Mouse (Mus musculus): ENCODE measurements around the gene Fgf7. TPM values are rescaled to one million over a fixed set of nuclear protein-coding genes. Genes with fewer than 3 reads are reported as not detected.

Fgf7 gene
- total RNA-seq, 2 experiments from 2014 or later = not detected

DNA sequence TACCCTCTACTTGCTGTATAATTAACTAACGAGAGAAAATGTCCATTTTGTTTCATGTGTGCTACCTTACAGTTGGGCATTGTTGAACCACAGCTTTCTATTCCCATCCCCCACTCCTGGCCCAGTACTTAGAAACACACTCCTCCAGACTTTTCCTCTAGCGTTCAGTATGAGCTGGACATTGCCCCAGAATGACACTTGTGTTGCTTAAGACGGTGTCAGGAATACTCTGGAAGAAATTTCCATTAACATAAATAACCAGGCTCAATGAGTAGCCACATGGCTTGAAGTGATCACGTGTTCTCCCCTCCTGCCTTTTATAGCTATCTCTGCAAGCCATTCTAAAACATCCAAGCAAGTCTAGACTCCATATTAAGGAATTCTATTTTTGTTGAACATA, 26.1 kb downstream of the Fgf7 start:
- ATAC-seq (replicated peaks; ENCODE audit: poor library complexity) = no peak

DNA sequence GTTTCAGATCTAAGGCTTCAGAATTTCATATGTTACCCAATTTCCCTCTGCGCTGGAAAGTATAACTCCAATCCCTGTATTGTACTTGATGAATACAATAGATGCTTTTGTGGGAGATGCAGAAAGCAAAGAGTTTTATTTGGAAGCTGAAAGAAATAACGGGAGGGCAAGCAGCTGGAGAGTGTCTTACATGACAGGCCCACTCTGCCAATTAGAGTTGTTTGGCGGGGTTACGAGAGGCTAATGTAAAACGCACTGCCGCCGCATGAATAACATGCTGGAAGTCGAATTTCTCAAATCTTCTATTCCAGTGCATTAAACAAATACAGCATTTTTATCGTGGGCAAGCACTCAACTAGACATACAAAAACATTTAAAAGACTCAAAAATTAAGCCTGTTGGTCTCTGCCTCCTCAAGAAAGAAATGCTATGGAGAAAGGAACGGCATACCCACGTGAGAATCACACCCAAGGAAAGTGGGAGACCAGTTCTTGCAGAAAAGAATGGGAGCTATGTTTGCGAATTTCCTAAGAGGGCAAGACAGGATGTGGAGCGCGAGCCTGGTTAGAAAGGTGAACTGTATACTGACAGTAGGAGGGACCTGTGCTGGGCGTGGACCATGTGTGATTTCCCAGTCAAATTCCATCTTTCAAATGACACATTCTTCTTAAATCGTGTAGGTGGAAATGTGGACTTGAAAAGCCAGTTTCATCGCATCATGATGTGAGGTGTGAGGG, 26.7 kb downstream of the Fgf7 start:
- no peak for ATAC-seq (replicated peaks; ENCODE audit: poor library complexity)

DNA sequence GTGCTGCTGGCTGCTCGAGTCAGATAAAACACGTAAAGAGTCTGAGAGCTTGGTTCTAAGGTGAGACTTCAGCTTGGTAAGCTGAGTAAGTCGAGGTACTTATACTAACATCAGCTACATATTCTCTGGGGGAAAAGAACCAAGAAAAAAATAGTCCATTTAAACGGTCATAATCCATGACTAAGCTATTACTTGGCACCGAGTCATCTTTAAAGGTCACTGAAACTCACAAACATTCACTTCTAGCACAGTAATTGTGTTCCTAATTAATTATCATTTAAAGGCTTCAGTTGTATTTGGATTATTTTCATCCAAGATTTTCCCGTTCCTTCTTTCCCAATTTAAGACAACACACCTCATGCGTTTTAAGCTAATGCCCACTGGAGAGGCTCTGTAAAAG, 28.4 kb downstream of the Fgf7 start:
- ATAC-seq (replicated peaks; ENCODE audit: poor library complexity) = no peak

DNA sequence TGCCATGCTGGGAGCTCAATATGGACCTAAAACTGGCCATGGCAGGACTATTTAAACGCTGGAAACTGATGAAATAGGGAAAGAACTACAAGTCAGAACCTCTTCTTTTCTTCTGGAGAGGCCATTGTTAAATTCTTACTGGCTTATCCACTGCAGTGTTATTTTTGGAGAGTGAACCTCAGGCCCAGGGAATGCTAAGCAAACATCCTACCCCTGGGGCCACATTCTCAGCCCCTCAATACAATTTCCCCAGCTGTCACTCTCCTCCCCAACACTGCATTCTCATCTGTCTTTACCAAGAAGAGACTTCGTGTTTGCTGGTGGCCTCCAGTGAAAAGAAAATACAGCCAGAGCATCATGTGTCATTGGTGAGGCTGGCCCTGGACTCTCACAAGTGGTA, 30.4 kb downstream of the Fgf7 start:
- no peak for ATAC-seq (replicated peaks; ENCODE audit: poor library complexity)

DNA sequence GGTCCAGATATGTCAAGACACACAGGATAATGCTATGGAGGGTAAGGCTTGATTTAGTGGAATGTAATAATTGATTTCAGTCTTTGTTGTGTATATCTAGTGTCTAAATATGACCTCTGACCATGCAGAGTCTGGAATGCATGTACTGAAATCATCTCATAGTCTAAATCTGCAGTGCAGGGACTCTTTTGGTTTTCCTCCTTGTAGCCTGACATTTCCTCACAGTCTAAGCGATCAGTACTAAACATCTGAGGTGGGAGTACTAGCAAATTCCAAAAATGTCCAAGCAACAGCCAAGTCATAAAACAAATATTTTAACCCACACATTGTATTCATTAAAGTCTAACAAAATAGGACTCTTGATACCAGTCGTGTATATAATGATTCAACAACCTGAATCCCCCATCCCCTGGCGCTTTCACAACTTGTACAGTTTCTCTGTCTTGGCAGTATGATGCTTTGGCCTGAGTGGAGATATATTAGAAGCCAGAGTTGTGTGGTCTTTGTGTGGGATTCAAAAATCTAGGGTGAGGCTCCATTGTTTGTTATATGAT, 30.9 kb downstream of the Fgf7 start:
- ATAC-seq (replicated peaks; ENCODE audit: poor library complexity) = no peak

DNA sequence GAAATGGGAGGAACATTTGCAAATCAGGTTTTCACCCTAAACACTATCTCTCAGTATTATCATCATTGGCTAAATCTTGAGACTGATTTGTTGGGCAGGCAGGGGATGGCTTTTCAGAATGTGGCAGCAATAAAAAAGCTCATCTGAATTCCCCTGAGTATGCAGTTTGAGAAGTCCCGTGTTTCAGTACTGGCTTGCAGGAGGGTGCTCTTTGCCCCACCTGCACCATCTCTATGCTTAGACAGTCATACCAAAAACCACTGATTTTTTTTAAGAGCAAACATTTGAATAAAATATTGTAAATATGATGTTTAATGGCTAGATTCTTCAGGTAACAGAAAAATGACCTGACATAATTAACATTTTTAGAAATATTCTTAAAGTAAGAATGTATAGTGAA, 35.3 kb downstream of the Fgf7 start:
- ATAC-seq (replicated peaks; ENCODE audit: poor library complexity) = no peak

DNA sequence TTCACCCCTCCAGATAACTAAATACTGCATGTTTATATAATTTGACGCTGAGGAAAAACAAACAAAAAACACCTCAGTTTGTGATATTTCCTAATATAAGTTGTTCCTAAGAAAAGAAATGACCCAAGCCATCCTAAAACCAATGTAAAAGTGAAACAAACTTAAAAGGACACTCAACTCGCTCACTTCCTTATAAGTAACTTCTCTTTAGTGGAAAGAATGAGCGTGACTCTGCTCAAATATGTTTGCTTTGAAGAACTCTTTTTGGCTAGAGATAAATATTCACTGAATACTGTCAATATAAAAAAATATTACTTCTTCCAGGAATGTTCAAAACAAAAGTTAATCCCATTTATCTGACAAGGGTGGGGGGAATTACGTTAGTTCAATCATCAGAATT, 39.3 kb downstream of the Fgf7 start:
- ATAC-seq (replicated peaks; ENCODE audit: poor library complexity) = 0 out of 2 replicates have a peak, but pooled peaks have one; percentile 37

DNA sequence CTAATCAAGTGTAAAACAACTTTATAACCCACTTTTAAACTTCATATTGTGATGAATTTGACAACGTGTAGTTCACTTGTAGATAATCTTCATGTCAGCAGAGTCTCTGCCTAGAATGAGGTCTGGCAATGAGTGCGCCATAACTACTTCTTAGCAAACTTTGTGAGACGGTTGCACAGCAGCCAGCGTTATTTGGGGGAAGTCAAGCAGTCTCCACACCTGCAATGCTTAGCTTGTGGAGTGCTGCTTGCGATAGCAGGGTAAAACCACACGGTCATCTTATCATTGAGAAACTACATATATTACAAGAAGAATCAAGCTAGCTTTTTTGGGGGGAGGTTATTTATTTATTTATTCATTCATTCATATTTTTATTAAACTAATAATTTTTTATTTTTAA, 42.0 kb downstream of the Fgf7 start:
- 0 out of 2 replicates have a peak, but pooled peaks have one; percentile 29 for ATAC-seq (replicated peaks; ENCODE audit: poor library complexity)

DNA sequence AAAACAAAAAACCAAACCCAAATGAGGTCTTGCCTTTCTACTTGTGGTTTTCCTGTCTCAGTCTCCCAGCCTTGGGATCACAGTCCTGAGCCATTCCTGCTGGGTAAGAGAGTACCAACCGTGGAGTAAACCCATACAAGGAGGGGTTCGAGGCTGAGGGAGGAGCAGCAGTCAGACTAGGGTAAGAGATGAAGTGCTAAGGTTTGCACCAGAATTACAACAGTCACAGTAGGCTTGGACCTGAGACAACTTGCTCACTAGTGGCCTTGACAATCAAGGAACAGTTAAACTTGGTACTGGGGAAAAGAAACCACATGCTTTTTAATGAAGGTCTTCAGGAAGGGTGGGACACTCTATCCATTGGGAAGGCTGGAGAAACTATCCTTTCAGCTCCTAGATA, 44.6 kb downstream of the Fgf7 start:
- ATAC-seq (replicated peaks; ENCODE audit: poor library complexity) = no peak

DNA sequence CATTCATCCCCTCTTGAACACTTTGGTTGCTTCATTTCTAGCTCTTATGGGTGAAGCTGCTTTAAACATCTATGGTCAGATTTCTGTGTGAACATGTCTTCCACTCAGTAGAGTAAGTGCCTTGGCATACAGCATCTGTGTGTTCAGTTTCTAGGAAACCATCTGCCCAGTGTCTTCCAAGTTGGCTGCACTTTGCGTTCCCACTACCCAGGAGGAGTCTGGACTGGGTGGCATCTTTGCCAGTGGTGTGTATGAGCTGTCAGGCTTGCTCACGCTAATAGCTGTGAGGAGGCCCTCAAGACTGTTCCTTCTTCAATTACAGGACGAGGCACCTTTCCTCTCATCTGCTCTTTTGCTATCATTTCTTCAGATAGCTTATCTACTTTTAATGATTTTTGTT, 49.9 kb downstream of the Fgf7 start:
- no peak for ATAC-seq (replicated peaks; ENCODE audit: poor library complexity)

DNA sequence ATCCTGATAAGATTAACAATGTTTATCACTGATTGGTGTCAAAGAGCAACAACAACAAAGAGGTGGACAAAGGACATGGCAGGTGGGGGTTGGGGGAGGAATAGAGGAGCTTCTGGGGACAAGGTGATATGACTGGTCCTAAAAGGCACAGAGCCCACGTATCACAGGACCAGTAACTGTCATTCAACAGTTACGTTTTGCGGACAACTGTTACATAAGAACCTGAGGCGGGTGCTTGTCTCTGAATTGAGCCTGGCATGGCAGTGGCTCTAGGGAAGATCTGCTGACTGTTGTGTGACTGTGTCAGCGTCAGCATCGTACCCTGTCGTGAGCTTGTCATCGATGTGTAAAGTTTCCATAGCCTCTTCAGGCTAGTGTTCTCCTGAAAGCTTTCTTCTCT, 51.7 kb downstream of the Fgf7 start:
- no peak for ATAC-seq (replicated peaks; ENCODE audit: poor library complexity)

DNA sequence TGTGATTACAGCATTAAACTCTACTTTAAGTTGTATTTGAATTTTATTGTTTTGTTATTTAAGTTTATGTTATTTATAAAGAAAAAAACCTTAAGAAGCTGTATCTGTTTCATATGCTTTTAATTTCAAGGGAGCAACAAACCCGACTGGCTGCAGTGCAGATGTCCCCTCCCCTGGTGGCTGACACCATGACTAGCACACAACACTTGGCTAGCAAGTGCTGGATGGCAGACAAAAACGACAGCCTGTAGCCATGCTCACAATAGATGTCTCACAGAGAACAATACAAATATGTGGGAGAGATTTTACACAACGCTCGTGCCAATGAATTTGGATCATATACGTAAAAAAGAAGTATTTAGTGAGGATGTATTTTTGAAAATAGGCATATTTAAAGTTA, 56.0 kb downstream of the Fgf7 start:
- ATAC-seq (replicated peaks; ENCODE audit: poor library complexity) = no peak

DNA sequence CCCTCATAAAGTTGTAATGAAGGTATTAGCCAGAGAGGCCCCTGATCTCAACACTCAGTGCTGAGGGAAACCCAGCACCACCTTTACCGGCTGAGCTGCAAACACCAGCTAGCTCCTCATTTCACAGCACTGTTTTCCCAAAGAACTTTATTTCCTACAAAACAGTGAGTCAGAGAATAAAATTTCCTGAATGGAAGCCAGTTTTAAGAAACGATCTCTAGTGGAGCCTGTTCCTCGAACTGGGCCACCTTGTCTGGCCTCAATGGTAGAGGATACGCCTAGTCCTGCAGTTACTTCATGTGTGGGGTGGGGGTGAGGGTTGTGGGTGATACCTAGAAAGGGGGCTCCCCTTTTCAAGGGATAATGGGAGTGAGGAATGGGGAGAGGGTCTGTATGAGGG, 60.2 kb downstream of the Fgf7 start:
- ATAC-seq (replicated peaks; ENCODE audit: poor library complexity) = no peak

Other genes with a start within 250 kb of the Fgf7 start
- gene Galk2, start 175.5 kb upstream of the Fgf7 start, total RNA-seq (2015) = 24.3 and 24.6 TPM in 2 replicates
- 44.9 and 63.8 TPM in 2 replicates for gene Galk2, start 175.5 kb upstream of the Fgf7 start, total RNA-seq (2017)
- gene Cops2, start 175.5 kb upstream of the Fgf7 start, total RNA-seq (2015) = 111 and 131 TPM in 2 replicates
- 172 and 218 TPM in 2 replicates for gene Cops2, start 175.5 kb upstream of the Fgf7 start, total RNA-seq (2017)
- not detected in 2 replicates for gene Fam227b, start 117.3 kb downstream of the Fgf7 start, total RNA-seq (2015)
- not detected in 2 replicates for gene Fam227b, start 117.3 kb downstream of the Fgf7 start, total RNA-seq (2017)
- 22.4 and 28.3 TPM in 2 replicates for gene Dtwd1, start 117.5 kb downstream of the Fgf7 start, total RNA-seq (2015)
- gene Dtwd1, start 117.5 kb downstream of the Fgf7 start, total RNA-seq (2017) = 21.7 and 24.3 TPM in 2 replicates
- 0.12 TPM in 1 of 2 replicates, not detected in the other for gene Gm17555, start 180.4 kb downstream of the Fgf7 start, total RNA-seq (2015)
- not detected in 2 replicates for gene Gm17555, start 180.4 kb downstream of the Fgf7 start, total RNA-seq (2017)